Mouse (Mus musculus) common myeloid progenitor, adult 5-6 weeks (primary cell): Measurements from ENCODE around the gene Tjp2. TPM values are rescaled to one million over a fixed set of nuclear protein-coding genes. Genes with fewer than 3 reads are reported as not detected.
"Not testable (repeated sequence)": the region's sequence is repeated elsewhere in the genome, so short reads cannot be mapped to it uniquely, and the experiment has no call there.

Experiments
- ATAC-seq: replicated peaks from 2 replicates; pipeline ENCODE4 v1.8.0; 2016; ENCODE audit warnings: low read depth, mild to moderate bottlenecking, moderate TSS enrichment, inconsistent platforms; ENCODE audit not compliant: poor library complexity, severe bottlenecking
- total RNA-seq: library from RNA; stranded (forward); fragments of 200-1000, 187-1606 nt; gene quantifications from 2 replicates; pipeline ENCODE4 v1.2.3, GENCODE M21; 2017

The Tjp2 gene
- total RNA-seq, 1 experiment from 2014 or later, result 5.8 TPM

DNA sequence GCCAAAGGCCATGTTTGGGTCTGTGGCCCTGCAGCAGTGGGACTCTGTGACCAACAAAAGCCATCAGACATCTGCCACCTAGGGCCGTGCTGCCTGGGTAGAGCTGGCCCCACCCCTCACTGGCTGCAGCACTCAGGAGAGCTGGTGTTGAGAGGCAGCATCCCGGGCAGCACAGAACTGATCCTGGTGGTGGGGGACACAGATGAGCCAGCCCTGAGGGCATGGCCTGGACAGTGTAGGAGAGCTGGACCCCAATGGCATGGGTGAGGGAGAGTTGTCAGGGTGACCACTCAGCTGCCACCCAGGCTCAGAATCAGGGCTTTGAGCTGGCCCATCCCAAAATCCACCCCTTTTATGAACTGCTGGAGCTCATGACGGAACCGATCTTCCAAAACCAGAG lies 87.4 kb downstream of the Tjp2 start:
- ATAC-seq, result no peak

GRCm38 (mm10) chr19:24134991-24135390 lies 89.8 kb downstream of the Tjp2 start:
- ATAC-seq, result no peak

GRCm38 (mm10) chr19:24134144-24134911 lies 90.5 kb downstream of the Tjp2 start:
- ATAC-seq, result 0 out of 2 replicates have a peak, but pooled peaks have one; percentile 39

GRCm38 (mm10) chr19:24123534-24124290 lies 101.1 kb downstream of the Tjp2 start:
- ATAC-seq, result no peak

- no peak for ATAC-seq
Measured at GRCm38 (mm10) chr19:24123087-24123486, 101.7 kb downstream of the Tjp2 start.

- no peak for ATAC-seq
Measured at GRCm38 (mm10) chr19:24122647-24123046, 102.2 kb downstream of the Tjp2 start.

DNA sequence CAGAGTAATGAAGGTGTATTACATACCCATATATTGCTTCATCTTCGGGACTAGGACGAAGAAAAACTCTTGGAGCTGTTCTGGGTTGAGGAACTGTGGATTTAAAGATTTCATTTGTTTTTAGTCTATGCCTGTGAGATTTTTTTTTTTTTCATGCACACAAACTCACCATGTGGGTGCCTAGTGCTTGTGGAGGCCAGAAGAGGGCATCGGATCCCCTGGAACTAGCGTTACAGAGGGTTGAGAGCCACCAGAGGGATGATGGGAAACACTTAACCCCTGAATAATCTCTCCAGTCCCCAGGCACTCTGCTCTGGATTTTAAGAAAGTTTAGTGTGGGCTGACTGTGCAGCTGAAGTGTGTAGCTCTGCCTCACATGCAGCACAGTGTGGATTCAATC lies 104.0 kb downstream of the Tjp2 start:
- ATAC-seq, result no peak

DNA sequence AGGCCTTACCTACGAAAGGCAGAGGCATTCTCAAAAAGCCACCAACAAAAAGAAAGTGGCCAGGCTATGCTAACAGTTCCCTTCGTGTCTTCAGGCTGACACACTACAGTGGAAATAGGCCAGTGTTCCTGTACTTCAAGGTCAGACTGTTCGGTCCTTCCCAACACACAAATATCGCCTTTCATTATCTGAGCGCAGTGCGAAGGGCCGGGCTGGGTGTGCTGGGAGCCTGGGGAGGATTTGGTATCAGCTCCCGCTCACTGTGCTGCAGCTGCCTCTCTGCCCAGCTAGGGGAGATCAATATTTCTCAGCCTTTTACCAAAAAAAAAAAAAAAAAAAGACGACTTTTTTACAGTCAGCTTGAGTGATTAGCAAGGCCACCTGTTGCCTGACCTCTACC lies 106.1 kb downstream of the Tjp2 start:
- ATAC-seq, result no peak

GRCm38 (mm10) chr19:24111581-24111980 lies 113.2 kb downstream of the Tjp2 start:
- ATAC-seq, result no peak

- no peak for ATAC-seq
Measured at GRCm38 (mm10) chr19:24107707-24108106, 117.1 kb downstream of the Tjp2 start.

GRCm38 (mm10) chr19:24103802-24104201 lies 121.0 kb downstream of the Tjp2 start:
- no peak for ATAC-seq

DNA sequence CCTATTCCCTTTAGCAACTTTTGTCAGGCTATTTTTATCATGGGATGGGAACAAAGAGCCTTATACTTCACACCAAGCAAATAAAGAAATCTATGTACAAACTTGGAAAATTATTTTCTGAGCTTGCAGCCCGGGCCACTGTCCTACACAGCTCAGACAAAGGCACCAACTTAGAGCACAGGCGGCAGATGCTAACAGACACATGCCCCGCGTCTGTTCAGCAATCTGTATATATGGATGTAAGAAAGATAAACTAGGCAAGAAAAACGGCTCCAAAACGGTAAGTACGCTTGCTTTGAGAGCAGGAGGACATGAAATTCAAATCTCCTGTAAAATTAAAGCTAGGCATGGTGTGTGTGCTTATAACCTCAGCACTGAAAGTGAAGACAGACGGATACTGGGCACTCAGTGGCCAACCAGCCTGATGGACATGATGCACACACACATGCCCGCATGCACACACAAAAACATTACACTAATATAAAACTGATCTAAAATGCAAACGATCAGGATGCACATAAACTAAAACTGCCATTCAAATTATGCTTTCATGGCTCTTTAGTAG lies 122.2 kb downstream of the Tjp2 start:
- no peak for ATAC-seq

- no peak for ATAC-seq
Measured at GRCm38 (mm10) chr19:24101183-24101582, 123.6 kb downstream of the Tjp2 start.

DNA sequence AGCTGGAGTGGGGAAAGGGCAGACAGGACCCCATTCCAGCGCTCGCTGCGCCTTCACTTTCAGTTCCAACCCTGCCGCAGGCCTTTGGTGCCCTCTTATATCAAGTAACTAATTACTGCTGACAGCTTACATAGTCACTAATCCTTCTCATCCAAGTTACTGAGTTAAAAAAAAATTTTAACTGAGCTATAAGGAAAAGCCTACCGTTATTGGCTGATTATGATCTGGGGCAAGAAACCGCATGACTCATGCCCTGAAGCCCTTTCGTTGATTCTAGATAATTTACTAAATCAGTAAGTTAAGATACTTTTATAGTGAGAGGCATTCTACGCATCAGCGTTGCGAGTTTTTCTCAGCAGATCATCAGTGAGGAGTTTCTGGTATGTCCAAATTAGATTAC lies 126.1 kb downstream of the Tjp2 start:
- no peak for ATAC-seq

DNA sequence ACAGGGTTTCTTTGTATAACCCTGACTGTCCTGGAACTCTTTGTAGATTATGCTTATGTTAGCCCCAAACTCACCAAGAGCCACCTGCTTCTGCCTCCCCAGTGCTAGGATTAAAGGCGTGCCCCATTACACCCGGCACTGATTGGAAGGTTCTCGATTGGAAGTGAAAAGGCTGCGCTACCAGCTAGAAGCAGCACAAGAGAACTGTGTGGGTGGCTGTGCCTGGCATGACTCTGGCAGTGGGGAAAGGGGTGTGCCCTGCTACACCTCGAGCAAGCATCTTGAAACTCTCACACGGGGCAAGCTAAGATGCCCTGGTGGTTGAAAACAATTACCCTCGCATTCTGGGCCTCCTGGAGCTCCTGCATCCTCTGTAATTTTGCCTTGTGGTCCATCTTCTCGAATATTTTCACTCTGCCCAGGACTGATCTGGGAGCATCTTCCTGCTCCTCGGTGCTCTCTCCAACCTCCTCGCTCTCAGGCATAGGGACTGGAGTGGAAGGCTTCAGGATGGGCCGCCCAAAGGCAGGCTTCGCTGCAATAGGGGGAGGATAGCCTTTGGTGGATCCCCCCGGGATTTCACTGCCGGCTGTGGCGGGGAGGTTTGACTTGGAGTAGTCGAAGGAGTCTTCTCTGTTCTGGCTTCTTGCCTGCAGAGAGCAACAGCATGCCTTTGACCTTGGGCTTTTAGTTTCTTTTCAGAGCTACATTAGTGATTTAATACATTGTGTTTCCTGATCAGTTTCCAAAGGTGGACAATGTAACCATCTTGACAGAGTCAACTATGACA lies 127.0 kb downstream of the Tjp2 start:
- ATAC-seq, result no peak

- not testable (repeated sequence) for ATAC-seq
Measured at GRCm38 (mm10) chr19:24092060-24092459, 132.8 kb downstream of the Tjp2 start.

DNA sequence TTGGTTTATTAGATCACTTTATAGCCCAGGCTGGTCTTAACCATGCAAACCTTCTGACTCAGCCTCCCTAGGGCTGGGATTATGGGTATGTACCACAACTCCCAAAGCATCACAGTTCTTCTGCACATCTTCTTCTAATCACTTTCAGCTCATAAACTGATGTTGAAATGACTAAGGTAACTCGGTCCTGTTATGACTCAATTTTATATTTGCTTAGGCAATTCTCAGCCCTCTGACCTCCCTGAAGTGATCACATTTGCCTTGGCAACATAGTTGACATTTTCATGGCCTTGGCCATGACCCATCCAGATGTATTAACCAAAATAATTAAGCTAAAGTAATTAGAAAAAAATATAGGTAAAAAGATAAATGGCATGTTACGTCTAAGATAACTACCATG lies 134.5 kb downstream of the Tjp2 start:
- ATAC-seq, result no peak

GRCm38 (mm10) chr19:24085306-24085705 lies 139.5 kb downstream of the Tjp2 start:
- no peak for ATAC-seq

DNA sequence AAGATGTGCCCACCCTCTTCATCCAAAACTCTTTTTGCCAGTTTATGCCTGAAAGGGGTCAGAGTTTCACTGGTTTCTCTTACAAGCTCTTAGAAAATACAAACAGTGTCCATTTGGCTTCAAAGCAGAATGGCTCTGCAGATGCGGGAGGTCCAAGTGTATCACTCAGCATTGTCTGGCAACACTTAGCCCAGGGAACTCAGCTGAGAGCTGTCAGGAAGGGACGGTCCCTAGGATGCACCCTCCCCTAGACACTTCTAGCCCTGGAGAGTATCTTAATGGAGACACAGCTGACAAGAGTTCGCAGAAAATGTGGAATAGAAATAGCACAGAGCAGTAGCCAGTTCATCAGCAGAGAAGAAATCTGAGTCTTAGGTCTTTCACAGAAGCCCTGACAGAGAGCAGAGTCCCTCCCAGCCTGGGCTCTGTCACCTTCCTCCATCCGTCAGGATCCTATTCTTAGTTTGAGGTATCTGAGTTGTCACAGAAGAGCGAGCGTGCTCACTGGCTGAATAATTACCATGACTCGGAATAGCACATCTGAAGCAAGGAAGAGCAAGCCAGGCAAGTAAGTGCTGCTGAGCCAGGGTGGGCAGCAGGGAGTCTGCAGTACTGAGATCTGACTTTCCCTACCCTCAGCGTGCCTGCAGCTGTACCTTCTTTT lies 144.3 kb downstream of the Tjp2 start:
- no peak for ATAC-seq

DNA sequence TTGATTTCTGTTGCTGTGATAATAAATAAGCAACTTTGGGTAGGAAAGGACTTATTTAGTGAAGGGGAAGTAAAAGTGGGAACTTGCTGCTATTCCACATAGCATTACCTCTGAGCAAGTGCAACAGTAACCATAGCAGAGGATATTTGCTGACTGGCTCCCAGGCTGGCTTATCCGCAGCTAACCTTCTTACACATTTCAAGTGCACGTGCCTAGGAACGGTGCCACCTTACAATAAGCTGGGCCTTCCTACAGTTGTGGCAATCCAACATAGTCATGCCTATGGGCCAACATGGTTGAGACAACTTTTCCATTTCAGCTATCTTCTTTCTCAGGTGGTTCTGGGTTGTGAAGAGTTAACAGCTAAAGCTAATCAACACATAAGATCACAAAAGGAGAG lies 147.2 kb downstream of the Tjp2 start:
- ATAC-seq, result no peak
